Mouse (Mus musculus): ENCODE measurements around the gene Gpd1l.

DNA sequence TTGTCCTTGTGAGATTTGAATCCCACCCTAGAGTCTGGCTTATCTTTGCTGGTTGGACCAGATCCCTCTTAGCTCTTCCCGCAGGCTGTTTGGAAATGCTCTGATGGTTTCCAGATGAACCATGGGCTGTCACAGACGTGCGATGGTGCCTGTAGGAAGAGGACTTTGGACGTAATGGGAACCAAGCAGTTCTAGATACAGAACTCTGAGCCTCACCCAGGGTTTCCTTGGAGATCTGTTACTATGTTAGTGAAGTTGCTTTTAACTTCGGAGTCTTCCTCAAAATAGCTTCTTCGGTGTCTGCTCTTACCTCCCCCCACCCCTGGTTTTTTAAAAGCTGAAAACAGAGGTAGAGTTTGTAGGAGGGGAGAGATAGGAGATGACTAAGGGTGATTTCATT, 46.2 kb upstream of the Gpd1l start:
- TF ChIP-seq MAFK (IDR thresholded peaks at IDR 0.05; ENCODE audit: insufficient read depth, low read depth, low read length), result no peak
- no peak for TF ChIP-seq CHD2 (IDR thresholded peaks at IDR 0.05; ENCODE audit: low read depth, low read length)
- TF ChIP-seq ZNF384 (IDR thresholded peaks at IDR 0.05; ENCODE audit: low read depth, low read length), result no peak
- TF ChIP-seq ZC3H11A (IDR thresholded peaks at IDR 0.05; ENCODE audit: borderline replicate concordance, low read depth, low read length), result no peak
- no peak for TF ChIP-seq HCFC1 (IDR thresholded peaks at IDR 0.05; ENCODE audit: borderline replicate concordance, insufficient read depth, low read length)
